Mouse (Mus musculus) heart, postnatal 0 days (tissue): ENCODE data around the gene Tram2.

Experiments used
- CTCF ChIP-seq: IDR thresholded peaks from 2 replicates; pipeline ENCODE4 v1.5.1; 2016; ENCODE audit warnings: antibody characterized with exemption, control low read depth, low read depth
- EP300 ChIP-seq: IDR thresholded peaks from 2 replicates; pipeline ENCODE4 v1.6.1; 2016; ENCODE audit warnings: antibody characterized with exemption, low read depth

DNA sequence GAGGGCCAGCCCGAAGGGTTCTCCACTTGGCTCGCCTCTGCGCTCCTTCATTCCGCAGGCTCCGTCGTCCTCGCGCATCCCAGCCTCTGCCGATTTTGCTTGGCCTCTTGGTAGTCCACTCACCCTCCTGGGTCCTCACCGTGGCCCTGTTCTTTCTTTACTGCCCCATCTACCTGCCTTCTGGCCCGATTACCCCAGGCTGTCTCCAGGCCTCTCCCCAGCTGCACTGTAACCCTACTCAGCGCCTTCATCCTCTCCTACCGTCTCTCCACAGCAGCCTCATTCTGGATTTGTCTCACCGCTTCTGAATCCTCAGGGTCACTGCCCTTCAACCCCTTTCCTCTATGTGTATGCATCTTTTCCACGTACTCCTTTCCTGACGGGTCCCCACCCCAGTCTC lies 127.2 kb downstream of the Tram2 start:
- TF ChIP-seq CTCF (no peak), EP300 (no peak)
